Mouse (Mus musculus) heart, postnatal 0 days (tissue): ENCODE results near the gene Immp2l. TPM values are rescaled to one million over a fixed set of nuclear protein-coding genes. Genes with fewer than 3 reads are reported as not detected.

Experiments used
- ATAC-seq: fragments of 200-750 bp; cut with Nextera tagmentation; 2 replicates; pipeline ENCODE4 v1.8.0; 2017; ENCODE audit warnings: low read depth, moderate number of reproducible peaks, moderate library complexity; ENCODE audit not compliant: insufficient read depth
- DNase-seq: peaks from one replicate; pipeline ENCODE4 v3.0.0-alpha.2; 2016; ENCODE audit warnings: low spot score
- H3K27ac ChIP-seq: fragments of 300-500 bp; sonication (generic); 2 replicates; pipeline ENCODE4 v1.5.1; 2014; ENCODE audit warnings: low read depth, mild to moderate bottlenecking
- H3K27me3 ChIP-seq: fragments of 300-500 bp; sonication (generic); 2 replicates; pipeline ENCODE4 v1.6.1; 2014; ENCODE audit warnings: low read length, mixed read lengths; ENCODE audit not compliant: control insufficient read depth, insufficient read depth
- H3K36me3 ChIP-seq: fragments of 300-500 bp; sonication (generic); replicated peaks from 2 replicates; pipeline ENCODE4 v1.6.1; 2014; ENCODE audit warnings: low read length, mixed read lengths; ENCODE audit not compliant: control insufficient read depth, insufficient read depth
- H3K4me1 ChIP-seq: fragments of 300-500 bp; sonication (generic); 2 replicates; pipeline ENCODE4 v1.6.1; 2014; ENCODE audit warnings: antibody characterized with exemption; ENCODE audit not compliant: control insufficient read depth, insufficient read depth
- H3K4me2 ChIP-seq: fragments of 300-500 bp; sonication (generic); 2 replicates; pipeline ENCODE4 v1.6.1; 2014; ENCODE audit warnings: low read depth, mild to moderate bottlenecking, low read length, moderate library complexity
- H3K4me3 ChIP-seq: fragments of 300-500 bp; sonication (generic); 2 replicates; pipeline ENCODE4 v1.5.1; 2014; ENCODE audit warnings: low read depth, low read length
- H3K9ac ChIP-seq: fragments of 300-500 bp; sonication (generic); replicated peaks from 2 replicates; pipeline ENCODE4 v1.6.1; 2014; ENCODE audit warnings: low read depth, low read length, mixed read lengths
- H3K9me3 ChIP-seq: fragments of 300-500 bp; sonication (generic); replicated peaks from 2 replicates; pipeline ENCODE4 v1.6.1; 2016; ENCODE audit warnings: low read length; ENCODE audit not compliant: control insufficient read depth
- CTCF ChIP-seq: IDR thresholded peaks from 2 replicates; pipeline ENCODE4 v1.5.1; 2016; ENCODE audit warnings: antibody characterized with exemption, control low read depth, low read depth
- EP300 ChIP-seq: IDR thresholded peaks from 2 replicates; pipeline ENCODE4 v1.6.1; 2016; ENCODE audit warnings: antibody characterized with exemption, low read depth
- WGBS: fragments of 180-500 bp; shearing (Covaris S2); extraction: QIAGEN DNeasy Blood & Tissue Kit; methylation state at CpG from one replicate; pipeline ENCODE4 v1.1.7; 2014; 5-methylcytosine and 5-hydroxymethylcytosine counted together
- polyA plus RNA-seq: library from polyadenylated mRNA; unstranded; fragments of >200 nt; fragmentation: Nextera tagmentation; extraction: Ambion mirVana; gene quantifications from 2 replicates; pipeline ENCODE4 v1.2.1, GENCODE M21; 2015
- total RNA-seq: library from RNA; depleted of rRNA; stranded (reverse); fragments of >200 nt; gene quantifications from 2 replicates; pipeline ENCODE4 v1.2.3, GENCODE M21; 2014; ENCODE audit warnings: low replicate concordance

The Immp2l gene
- total and polyA plus RNA-seq, 2 experiments from 2014 or later, result 3.6 to 10.8 TPM

DNA sequence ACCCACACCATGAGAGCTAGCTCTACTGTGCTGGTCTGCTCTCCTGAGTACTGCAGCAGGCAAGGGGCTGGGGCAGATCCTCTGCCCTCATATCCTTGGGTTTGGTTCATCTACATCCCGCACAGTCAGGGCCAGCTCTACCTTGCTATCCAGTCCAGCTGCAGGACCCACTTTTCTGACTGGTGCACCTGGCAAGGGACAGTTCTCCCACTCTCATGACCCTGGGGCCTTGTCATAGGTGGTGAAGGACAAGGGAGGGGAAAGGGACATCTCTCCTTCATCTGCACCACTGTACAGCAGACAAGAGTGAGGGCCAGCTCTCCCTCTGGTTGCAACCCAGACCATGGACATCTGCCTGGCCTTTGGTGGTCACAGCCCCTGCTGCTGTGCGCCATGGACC, 323.6 kb downstream of the Immp2l start:
- H3K4me3 ChIP-seq, result no peak overlapping the region

DNA sequence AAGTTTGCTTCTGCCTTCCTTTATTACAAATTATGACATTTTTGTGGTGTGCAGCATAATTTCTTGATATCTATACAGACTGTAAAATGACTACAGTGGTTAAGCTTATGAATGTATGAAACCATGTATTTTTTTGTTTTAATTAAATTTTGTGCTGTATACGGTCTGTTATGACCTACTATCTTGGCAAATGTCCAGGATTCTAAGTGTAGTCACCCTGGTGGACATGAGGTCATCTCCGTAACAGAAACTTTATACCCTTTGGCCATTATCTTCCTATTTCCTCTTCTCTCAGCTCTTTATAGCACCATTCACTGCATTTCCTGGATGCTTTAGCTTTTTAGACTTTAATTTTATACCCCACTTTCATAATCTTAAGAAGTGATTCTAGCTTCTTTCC, 325.5 kb downstream of the Immp2l start:
- H3K36me3 ChIP-seq, result no peaks in the 10 kb centered on the region
- WGBS, result 27% methylated on average over 2 of the region's 2 CpGs
- no peak for TF ChIP-seq CTCF
- TF ChIP-seq EP300, result no peak
- H3K4me3 ChIP-seq, result no peak overlapping the region
- H3K9ac ChIP-seq, result no peak overlapping the region
- no peaks in the 10 kb centered on the region for H3K4me1 ChIP-seq
- H3K9me3 ChIP-seq, result no peaks in the 10 kb centered on the region
- H3K4me2 ChIP-seq, result no peak overlapping the region
- ATAC-seq (no peak), DNase-seq (no peak)
- H3K27ac ChIP-seq, result no peak overlapping the region
- H3K27me3 ChIP-seq, result no peaks in the 10 kb centered on the region

More for the DNA sequence above, 323.6 kb downstream of the Immp2l start:
- Histone ChIP-seq H3K4me2 (no peak overlapping the region), H3K9ac (no peak overlapping the region), H3K27me3 (no peaks in the 10 kb centered on the region), H3K36me3 (no peaks in the 10 kb centered on the region), H3K4me1 (no peaks in the 10 kb centered on the region), H3K9me3 (no peaks in the 10 kb centered on the region), H3K27ac (no peak overlapping the region)
- DNase-seq (no peak), ATAC-seq (no peak)
- no peak for TF ChIP-seq EP300
- TF ChIP-seq CTCF, result no peak
- 94% methylated on average over 2 of the region's 2 CpGs for WGBS

DNA sequence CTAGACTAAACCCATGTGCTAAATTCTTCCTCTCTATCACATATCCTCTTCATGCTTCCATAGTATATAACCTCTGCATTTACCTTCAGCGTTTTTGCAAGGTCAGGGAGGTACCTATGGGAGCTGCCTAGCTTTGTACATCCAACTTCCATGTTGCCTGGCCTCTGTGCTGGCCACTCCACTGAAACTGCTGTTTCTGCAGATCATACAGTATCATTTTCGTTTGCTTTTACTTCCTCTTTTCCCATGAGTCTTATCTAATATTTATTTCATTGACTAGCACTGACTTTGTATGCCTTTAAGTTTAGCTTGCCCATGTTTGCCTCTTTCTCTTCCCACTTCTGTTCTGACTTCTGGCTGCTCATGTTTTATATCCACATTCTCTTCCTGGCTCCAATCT, 325.9 kb downstream of the Immp2l start:
- no peaks in the 10 kb centered on the region for H3K36me3 ChIP-seq
- no peaks in the 10 kb centered on the region for H3K4me1 ChIP-seq
- H3K9ac ChIP-seq, result no peak overlapping the region
- TF ChIP-seq EP300, result no peak
- no peak for TF ChIP-seq CTCF
- no peaks in the 10 kb centered on the region for H3K27me3 ChIP-seq
- H3K9me3 ChIP-seq, result no peaks in the 10 kb centered on the region
- H3K27ac ChIP-seq, result no peak overlapping the region
- H3K4me2 ChIP-seq, result no peak overlapping the region
- no peak for ATAC-seq
- H3K4me3 ChIP-seq, result no peak overlapping the region
- 44% methylated on average over 2 of the region's 2 CpGs for WGBS
- DNase-seq, result no peak

DNA sequence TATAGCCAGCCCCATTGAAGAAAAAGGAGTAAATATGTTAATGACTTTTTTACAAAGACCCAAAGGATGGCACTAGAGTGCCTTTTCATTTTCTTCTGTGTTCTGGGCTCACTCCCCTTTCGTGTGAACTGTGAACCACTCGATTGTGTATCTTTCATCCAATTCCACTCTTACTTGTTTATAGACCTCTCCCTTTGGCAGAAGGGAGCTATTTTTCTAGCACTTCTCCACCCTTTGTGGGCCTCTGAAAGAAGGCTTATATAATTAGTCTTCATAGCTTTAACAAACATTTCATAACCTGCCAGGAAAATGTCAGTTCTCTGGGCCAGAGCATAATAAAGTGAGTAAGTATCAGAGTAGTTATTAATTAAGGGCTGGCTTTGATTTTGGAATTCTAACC, 327.4 kb downstream of the Immp2l start:
- no peak for ATAC-seq
- WGBS, result 68% methylated on average over 2 of the region's 2 CpGs

DNA sequence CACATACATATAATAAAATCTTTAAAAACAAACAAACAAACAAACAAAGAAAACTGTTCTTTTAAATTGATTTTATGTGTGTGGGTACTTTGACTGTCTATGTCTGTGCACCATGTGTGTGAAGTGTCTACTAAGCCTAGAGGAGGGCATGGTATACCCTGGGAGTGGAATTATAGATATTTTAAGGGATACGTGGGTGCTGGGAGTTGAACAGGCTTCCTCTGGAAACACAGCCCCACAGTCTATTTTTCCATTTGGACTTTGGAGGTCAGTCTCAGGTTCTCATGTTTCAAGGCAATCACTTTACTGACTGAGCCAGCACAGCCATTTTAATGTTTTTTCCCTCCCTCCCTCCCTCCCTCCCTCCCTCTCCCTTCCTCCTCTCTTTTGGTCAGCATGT, 331.0 kb downstream of the Immp2l start:
- Histone ChIP-seq H3K4me3 (no peak overlapping the region), H3K36me3 (no peaks in the 10 kb centered on the region), H3K27ac (no peak overlapping the region), H3K4me2 (no peak overlapping the region), H3K4me1 (no peaks in the 10 kb centered on the region), H3K9ac (no peak overlapping the region), H3K27me3 (no peaks in the 10 kb centered on the region), H3K9me3 (no peaks in the 10 kb centered on the region)
- DNase-seq, result no peak
- no peak for TF ChIP-seq EP300
- no peak for TF ChIP-seq CTCF
- WGBS, result 67% methylated on average over 1 of the region's 1 CpGs
- no peak for ATAC-seq

More for the DNA sequence above, 327.4 kb downstream of the Immp2l start:
- Histone ChIP-seq H3K4me1 (no peaks in the 10 kb centered on the region), H3K36me3 (no peaks in the 10 kb centered on the region), H3K27me3 (no peaks in the 10 kb centered on the region), H3K9ac (no peak overlapping the region), H3K27ac (no peak overlapping the region), H3K4me2 (no peak overlapping the region), H3K9me3 (no peaks in the 10 kb centered on the region), H3K4me3 (no peak overlapping the region)
- TF ChIP-seq EP300 (no peak), CTCF (no peak)
- DNase-seq, result no peak

DNA sequence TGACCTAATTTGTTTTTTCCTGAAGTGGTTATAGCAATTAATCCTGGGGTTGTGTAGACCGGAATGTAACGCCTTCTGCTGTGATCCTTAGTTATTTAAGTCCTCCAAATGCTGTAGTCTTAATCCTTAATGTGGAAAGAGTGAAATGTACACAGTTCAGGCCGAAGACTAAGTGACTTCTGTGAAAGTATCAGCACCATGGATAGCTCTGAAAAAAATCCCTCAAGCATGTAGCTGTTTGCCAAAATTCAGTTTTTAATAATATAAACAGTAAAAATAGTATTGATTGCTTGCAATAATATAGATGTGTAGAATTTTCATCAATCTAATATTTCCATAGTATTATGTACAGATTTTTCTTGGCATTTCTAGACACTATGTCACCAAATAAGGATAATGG, 332.1 kb downstream of the Immp2l start:
- no peak for TF ChIP-seq CTCF
- no peak for TF ChIP-seq EP300
- 46% methylated on average over 3 of the region's 3 CpGs for WGBS
- no peaks in the 10 kb centered on the region for H3K27me3 ChIP-seq
- no peaks in the 10 kb centered on the region for H3K9me3 ChIP-seq
- H3K4me1 ChIP-seq, result no peaks in the 10 kb centered on the region
- ATAC-seq (no peak), DNase-seq (no peak)
- H3K27ac ChIP-seq, result no peak overlapping the region
- no peak overlapping the region for H3K9ac ChIP-seq
- H3K36me3 ChIP-seq, result no peaks in the 10 kb centered on the region
- no peak overlapping the region for H3K4me3 ChIP-seq
- no peak overlapping the region for H3K4me2 ChIP-seq
